Mouse (Mus musculus) urinary bladder, postnatal 10 days (tissue): Measurements from ENCODE around the gene Atf6.

Source experiments
- DNase-seq: peaks from one replicate; pipeline ENCODE4 v3.0.0; 2022; ENCODE audit warnings: low spot score

The Atf6 gene

DNA sequence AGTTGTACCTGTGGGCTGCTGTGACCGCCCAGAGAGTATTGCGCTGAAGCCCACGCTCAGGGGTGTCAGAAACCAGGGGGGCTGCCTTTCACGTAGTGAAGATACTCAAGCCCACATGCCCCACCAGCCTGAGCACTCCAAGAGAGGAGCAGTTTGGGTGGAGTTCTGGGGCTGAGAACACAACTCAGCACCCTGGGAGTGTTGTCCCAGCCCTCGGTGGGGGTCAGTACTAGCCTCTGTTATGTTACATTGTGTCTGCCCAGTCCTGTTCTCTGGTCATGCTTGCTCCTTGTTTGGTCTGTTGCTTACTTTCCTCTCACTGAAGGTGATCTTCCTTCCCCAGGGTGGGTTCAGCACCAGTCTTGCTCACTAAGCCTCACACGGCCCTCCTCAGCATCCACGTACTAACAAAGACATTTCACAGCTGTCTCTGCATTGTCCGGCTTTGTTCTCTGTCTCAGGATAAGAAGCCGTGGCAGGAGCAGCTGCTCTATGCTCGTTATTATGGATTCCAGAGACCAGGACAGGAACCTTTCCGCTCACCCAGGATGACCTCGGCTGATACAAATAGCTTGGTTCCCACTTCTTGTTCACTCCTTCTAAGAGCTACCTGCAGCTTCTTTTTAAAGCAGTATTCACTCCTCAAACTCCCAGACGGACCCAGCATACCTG is 209.8 kb downstream of the Atf6 start:
- DNase-seq, result no peak

GRCm38 (mm10) chr1:170657228-170657521 is 210.4 kb downstream of the Atf6 start:
- no peak for DNase-seq

- DNase-seq, result no peak
These were observed 210.9 kb downstream of the Atf6 start for GRCm38 (mm10) chr1:170656518-170657227.

DNA sequence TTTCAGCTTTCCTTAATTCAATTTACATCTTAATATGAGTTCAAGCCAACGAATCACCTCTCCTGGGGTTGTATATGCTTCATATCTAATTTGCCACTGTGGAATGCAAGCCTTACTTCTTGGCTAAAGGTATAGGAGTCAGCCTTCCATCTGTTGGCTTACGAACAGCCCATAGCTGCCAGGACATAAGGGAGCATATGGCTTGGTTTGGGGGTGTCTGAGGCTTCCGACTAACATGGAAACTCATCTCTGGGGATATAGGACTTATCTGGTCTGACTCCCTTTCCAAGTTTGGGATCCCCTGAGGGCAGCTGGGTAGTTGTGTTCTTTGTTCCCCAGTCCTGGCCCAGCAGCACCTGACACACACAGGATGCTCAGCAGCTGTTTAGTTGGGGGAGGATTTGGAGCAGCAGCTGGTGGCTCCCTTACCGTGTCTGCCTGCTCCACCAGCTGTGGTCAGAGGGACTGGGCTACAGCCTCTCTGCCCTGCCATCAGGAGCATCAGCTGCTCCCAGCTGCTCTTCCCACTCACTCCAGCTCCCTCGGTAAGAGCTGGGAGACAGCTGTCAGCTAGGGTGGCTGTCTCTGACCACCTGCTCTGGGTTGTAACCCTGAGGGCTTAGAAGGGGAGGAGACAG is 212.2 kb downstream of the Atf6 start:
- no peak for DNase-seq
